Mouse (Mus musculus) stomach, embryonic 16.5 days (tissue): ENCODE data around the gene Itga6. TPM values are rescaled to one million over a fixed set of nuclear protein-coding genes. Genes with fewer than 3 reads are reported as not detected.

Experiments
- ATAC-seq: fragments of 200-750 bp; cut with Nextera tagmentation; 2 replicates; pipeline ENCODE4 v1.8.0; 2017; ENCODE audit warnings: moderate number of reproducible peaks, moderate TSS enrichment; ENCODE audit not compliant: insufficient read depth, low FRiP score
- H3K27ac ChIP-seq: fragments of 300-500 bp; sonication (generic); 2 replicates; pipeline ENCODE4 v1.5.1; 2014; ENCODE audit warnings: low read length
- H3K27me3 ChIP-seq: fragments of 300-500 bp; sonication (generic); 2 replicates; pipeline ENCODE4 v1.6.1; 2014; ENCODE audit warnings: low read length, control low read depth, mixed read lengths; ENCODE audit not compliant: control insufficient read depth, insufficient read depth
- H3K36me3 ChIP-seq: fragments of 300-500 bp; sonication (generic); 2 replicates; pipeline ENCODE4 v1.6.1; 2014; ENCODE audit warnings: low read length; ENCODE audit not compliant: control insufficient read depth, insufficient read depth
- H3K4me1 ChIP-seq: fragments of 300-500 bp; sonication (generic); 2 replicates; pipeline ENCODE4 v1.6.1; 2014; ENCODE audit warnings: low read length, control low read depth, mixed read lengths; ENCODE audit not compliant: control insufficient read depth, insufficient read depth
- H3K4me2 ChIP-seq: fragments of 300-500 bp; sonication (generic); 2 replicates; pipeline ENCODE4 v1.6.1; 2014; ENCODE audit warnings: low read depth, low read length, mixed read lengths
- H3K4me3 ChIP-seq: fragments of 300-500 bp; sonication (generic); replicated peaks from 2 replicates; pipeline ENCODE4 v1.5.1; 2014; ENCODE audit warnings: mild to moderate bottlenecking, low read length
- H3K9ac ChIP-seq: fragments of 300-500 bp; sonication (generic); 2 replicates; pipeline ENCODE4 v1.6.1; 2014; ENCODE audit warnings: low read length
- H3K9me3 ChIP-seq: fragments of 300-500 bp; sonication (generic); replicated peaks from 2 replicates; pipeline ENCODE4 v1.6.1; 2016; ENCODE audit warnings: low read length, control low read depth; ENCODE audit not compliant: control insufficient read depth
- WGBS: fragments of 180-500 bp; shearing (Covaris S2); extraction: QIAGEN DNeasy Blood & Tissue Kit; methylation state at CpG from one replicate; pipeline ENCODE4 v1.1.7; 2014; 5-methylcytosine and 5-hydroxymethylcytosine counted together
- polyA plus RNA-seq: library from polyadenylated mRNA; unstranded; fragments of >200 nt; fragmentation: Nextera tagmentation; extraction: Ambion mirVana; gene quantifications from 2 replicates; pipeline ENCODE4 v1.2.1, GENCODE M21; 2015

The Itga6 gene
- polyA plus RNA-seq, 1 experiment from 2014 or later = 47.1 TPM

- peak overlapping the region; percentile 63 for H3K27ac ChIP-seq
- H3K36me3 ChIP-seq = no peaks in the 10 kb centered on the region
- H3K4me2 ChIP-seq = 0 out of 2 replicates have a peak overlapping the region, but pooled peaks have one; percentile 3
- ATAC-seq = peak; percentile 59; the same call in 1 of the 2 replicates
- H3K4me3 ChIP-seq = no peak overlapping the region
- no peaks in the 10 kb centered on the region for H3K9me3 ChIP-seq
- no peaks in the 10 kb centered on the region for H3K27me3 ChIP-seq
- no peak overlapping the region for H3K9ac ChIP-seq
- H3K4me1 ChIP-seq = peaks cover 28% of the 10 kb centered on the region
- WGBS = 42% methylated on average over 3 of the region's 3 CpGs
Measured at GRCm38 (mm10) chr2:71814016-71814415, 68.6 kb downstream of the Itga6 start.

DNA sequence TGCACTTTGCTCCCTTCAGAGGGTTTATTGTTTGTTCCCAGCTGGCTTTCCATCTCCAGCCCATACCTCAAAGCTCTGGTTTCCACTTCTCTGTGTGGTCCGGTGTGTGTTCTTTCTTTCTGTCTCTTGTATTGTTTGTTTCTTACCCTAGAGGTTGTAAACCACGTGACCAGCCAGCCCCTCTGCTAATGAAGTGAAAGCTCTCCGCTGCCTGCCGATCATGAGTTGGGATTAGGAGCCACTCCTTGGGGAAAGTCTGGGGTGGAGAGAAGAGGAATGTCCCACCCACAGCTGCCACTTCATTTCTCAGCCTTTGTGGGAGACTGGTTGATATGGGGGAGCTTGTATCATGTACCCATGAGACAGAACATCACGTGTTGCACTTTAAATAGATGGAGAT, 69.9 kb downstream of the Itga6 start:
- Histone ChIP-seq H3K4me2 (peak overlapping the region; percentile 23), H3K27ac (no peak overlapping the region), H3K27me3 (no peaks in the 10 kb centered on the region), H3K9me3 (no peaks in the 10 kb centered on the region), H3K9ac (no peak overlapping the region), H3K36me3 (no peaks in the 10 kb centered on the region), H3K4me3 (no peak overlapping the region), H3K4me1 (peaks cover 28% of the 10 kb centered on the region)
- WGBS = 30% methylated on average over 5 of the region's 5 CpGs
- ATAC-seq = no peak

DNA sequence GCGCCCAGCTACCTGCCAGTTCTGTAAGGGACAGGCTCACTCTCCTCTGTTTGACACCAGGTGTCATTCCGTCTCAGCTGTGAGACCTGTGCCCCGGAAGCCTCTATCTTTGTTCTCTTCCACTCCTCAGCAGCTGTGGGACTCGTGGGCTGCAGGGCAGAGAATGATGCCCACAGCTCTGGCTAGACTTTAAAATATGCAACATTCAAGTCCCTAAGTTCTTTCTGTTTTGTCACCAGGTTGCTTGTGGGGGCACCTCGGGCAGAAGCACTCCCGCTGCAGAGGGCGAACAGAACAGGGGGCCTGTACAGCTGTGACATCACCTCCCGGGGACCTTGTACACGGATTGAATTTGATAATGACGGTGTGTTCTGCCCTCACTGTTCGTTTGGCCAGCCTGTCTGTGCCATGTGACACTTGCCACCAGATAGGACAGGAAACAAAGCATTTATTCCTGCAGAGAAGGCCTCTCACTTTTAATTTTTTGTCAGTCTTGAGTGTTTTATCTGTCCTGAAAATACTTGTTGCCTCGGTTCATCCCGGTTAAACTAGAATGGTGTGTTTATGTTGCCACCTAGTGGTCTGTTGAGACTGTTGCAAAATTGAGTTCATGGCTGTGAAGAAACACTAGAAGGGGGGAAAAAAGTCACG, 71.1 kb downstream of the Itga6 start:
- no peak overlapping the region for H3K4me2 ChIP-seq
- H3K9me3 ChIP-seq = no peaks in the 10 kb centered on the region
- H3K36me3 ChIP-seq = no peaks in the 10 kb centered on the region
- 36% methylated on average over 14 of the region's 14 CpGs for WGBS
- H3K9ac ChIP-seq = no peak overlapping the region
- peaks cover 28% of the 10 kb centered on the region for H3K4me1 ChIP-seq
- H3K27ac ChIP-seq = no peak overlapping the region
- ATAC-seq = no peak
- no peak overlapping the region for H3K4me3 ChIP-seq
- no peaks in the 10 kb centered on the region for H3K27me3 ChIP-seq

DNA sequence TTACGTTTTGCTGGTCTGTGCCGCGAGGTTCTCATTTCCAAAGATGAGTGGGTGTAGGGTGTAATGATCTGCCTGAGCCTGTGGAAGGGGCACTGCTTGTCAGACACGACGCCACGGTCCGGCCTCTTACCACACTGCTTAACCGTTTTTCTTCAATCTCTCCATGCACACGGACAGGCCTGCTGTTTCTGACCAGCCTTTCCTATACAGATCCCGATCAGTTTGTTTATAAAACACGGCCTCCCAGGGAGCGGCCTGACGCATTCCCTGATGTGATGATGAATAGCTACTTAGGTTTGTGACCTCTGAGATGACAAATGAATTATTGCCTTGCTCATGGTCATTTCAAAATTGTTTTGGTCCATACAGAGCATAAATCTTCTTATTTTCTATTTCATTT, 78.7 kb downstream of the Itga6 start:
- H3K9me3 ChIP-seq = no peaks in the 10 kb centered on the region
- ATAC-seq = no peak
- no peak overlapping the region for H3K27ac ChIP-seq
- no peaks in the 10 kb centered on the region for H3K27me3 ChIP-seq
- H3K4me1 ChIP-seq = no peaks in the 10 kb centered on the region
- no peak overlapping the region for H3K9ac ChIP-seq
- H3K36me3 ChIP-seq = no peaks in the 10 kb centered on the region
- 43% methylated on average over 13 of the region's 13 CpGs for WGBS
- no peak overlapping the region for H3K4me2 ChIP-seq
- H3K4me3 ChIP-seq = no peak overlapping the region

DNA sequence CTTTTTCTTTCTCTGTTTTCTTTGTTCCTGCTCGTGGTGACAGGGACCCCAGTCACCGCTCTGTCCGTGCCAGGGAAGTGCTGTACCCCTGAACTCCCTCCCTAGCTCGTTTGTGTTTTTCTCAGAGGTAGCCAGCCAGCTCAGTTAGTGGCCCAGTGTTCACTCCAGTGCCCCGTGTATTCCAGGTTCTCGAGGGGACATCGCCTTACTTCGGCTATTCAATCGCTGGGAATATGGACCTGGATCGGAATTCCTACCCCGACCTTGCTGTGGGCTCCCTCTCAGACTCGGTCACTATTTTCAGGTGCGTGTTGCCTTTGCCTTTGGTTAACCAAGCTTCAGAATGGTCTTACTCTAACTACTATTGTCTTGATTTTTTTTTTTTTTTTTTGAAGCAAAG, 82.3 kb downstream of the Itga6 start:
- Histone ChIP-seq H3K4me2 (no peak overlapping the region), H3K27me3 (no peaks in the 10 kb centered on the region), H3K4me1 (no peaks in the 10 kb centered on the region), H3K9me3 (no peaks in the 10 kb centered on the region), H3K9ac (no peak overlapping the region), H3K4me3 (no peak overlapping the region), H3K27ac (no peak overlapping the region), H3K36me3 (no peaks in the 10 kb centered on the region)
- ATAC-seq = no peak
- WGBS = 79% methylated on average over 13 of the region's 13 CpGs

DNA sequence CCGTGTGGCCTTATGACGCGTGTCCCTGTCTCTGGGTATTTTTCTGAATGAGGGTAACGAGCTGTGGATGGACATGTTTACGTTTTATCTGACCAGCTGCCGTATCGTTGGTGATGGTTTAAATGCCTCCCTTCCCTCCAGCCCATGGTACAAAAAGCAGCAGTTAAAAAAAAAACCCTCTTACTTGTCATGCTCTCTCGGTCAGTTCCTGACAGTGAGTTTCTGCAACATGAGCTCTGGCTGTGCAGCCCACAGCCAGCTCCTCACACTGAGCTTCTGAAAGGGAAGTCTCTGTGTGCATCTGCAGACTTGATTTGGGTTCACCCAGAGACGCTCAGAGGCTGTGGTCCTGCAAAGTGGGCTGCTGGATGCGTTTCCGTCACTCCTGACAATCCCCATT, 83.5 kb downstream of the Itga6 start:
- ATAC-seq = no peak

DNA sequence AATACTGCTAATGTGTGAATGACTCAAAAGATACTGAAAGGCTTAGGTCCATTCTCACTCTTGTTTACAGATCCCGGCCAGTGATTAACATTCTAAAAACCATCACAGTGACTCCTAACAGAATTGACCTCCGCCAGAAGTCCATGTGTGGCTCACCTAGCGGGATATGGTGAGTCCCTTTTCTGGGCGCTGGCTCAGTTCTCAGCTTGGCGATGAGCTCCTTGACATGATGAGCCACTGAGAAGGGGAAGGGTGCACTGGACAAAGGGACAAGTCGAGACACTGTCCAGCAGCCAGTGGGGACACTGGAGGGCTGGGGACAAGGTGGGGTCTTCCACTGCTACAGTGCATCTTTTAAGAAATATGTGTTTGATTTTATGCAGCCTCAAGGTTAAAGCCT, 88.2 kb downstream of the Itga6 start:
- Histone ChIP-seq H3K4me1 (no peaks in the 10 kb centered on the region), H3K9ac (no peak overlapping the region), H3K9me3 (no peaks in the 10 kb centered on the region), H3K27ac (no peak overlapping the region), H3K36me3 (no peaks in the 10 kb centered on the region), H3K4me3 (no peak overlapping the region), H3K27me3 (no peaks in the 10 kb centered on the region), H3K4me2 (no peak overlapping the region)
- 74% methylated on average over 6 of the region's 6 CpGs for WGBS
- no peak for ATAC-seq

More for the DNA sequence above, 83.5 kb downstream of the Itga6 start:
- 57% methylated on average over 11 of the region's 11 CpGs for WGBS
- H3K9me3 ChIP-seq = no peaks in the 10 kb centered on the region
- H3K4me2 ChIP-seq = no peak overlapping the region
- H3K9ac ChIP-seq = no peak overlapping the region
- H3K27ac ChIP-seq = no peak overlapping the region
- no peaks in the 10 kb centered on the region for H3K4me1 ChIP-seq
- H3K27me3 ChIP-seq = no peaks in the 10 kb centered on the region
- no peaks in the 10 kb centered on the region for H3K36me3 ChIP-seq
- no peak overlapping the region for H3K4me3 ChIP-seq

GRCm38 (mm10) chr2:71834371-71834770, 89.0 kb downstream of the Itga6 start:
- no peak overlapping the region for H3K4me3 ChIP-seq
- no peaks in the 10 kb centered on the region for H3K9me3 ChIP-seq
- H3K27ac ChIP-seq = no peak overlapping the region
- no peak overlapping the region for H3K4me2 ChIP-seq
- no peaks in the 10 kb centered on the region for H3K27me3 ChIP-seq
- no peaks in the 10 kb centered on the region for H3K4me1 ChIP-seq
- H3K36me3 ChIP-seq = no peaks in the 10 kb centered on the region
- H3K9ac ChIP-seq = no peak overlapping the region
- ATAC-seq = no peak
- WGBS = 77% methylated on average over 7 of the region's 7 CpGs

DNA sequence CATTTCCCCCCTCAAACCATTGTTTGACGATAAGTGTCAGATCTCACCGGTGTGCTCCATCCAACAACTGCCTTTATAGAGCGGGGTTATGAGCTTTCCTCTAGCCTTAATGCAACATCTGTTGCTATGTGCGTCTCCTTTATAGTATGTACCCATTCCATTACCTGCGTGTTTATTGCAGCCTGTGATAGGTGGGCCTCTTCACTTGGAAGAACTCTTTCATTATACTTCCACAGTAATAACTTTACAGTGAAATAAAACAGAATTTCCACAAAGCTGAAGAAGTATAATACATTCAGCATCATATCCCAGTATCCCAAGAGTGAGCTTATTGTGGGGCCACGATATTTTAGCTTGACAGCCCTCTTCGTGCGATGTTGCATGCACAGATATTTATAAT, 90.1 kb downstream of the Itga6 start:
- no peak for ATAC-seq
- Histone ChIP-seq H3K4me3 (no peak overlapping the region), H3K9ac (no peak overlapping the region), H3K36me3 (no peaks in the 10 kb centered on the region), H3K27me3 (no peaks in the 10 kb centered on the region), H3K9me3 (no peaks in the 10 kb centered on the region), H3K4me2 (no peak overlapping the region), H3K27ac (no peak overlapping the region), H3K4me1 (no peaks in the 10 kb centered on the region)
- 76% methylated on average over 8 of the region's 8 CpGs for WGBS
